Mouse (Mus musculus) heart, adult 2 months (tissue): ENCODE data around the gene Ngf.

Experiments
- CTCF ChIP-seq: fragments of 200-600 bp; IDR thresholded peaks from 2 replicates; pipeline ENCODE4 v1.8.1; 2022; ENCODE audit warnings: antibody characterized with exemption, mild to moderate bottlenecking, moderate library complexity
- POLR2A ChIP-seq: fragments of 200-500 bp; IDR thresholded peaks from 2 replicates; pipeline ENCODE4 v1.6.1; 2011; ENCODE audit warnings: mild to moderate bottlenecking, low read depth, low read length, control low read depth; ENCODE audit not compliant: insufficient read depth

- TF ChIP-seq CTCF, result no peak
- TF ChIP-seq POLR2A, result no peak
Measured at GRCm38 (mm10) chr3:102498931-102499330, 29.2 kb downstream of the Ngf start.
